Mouse (Mus musculus) mesoderm, embryonic 11.5 days (tissue): ENCODE data around the gene Gpr88.
"Not testable (repeated sequence)": the region's sequence is repeated elsewhere in the genome, so short reads cannot be mapped to it uniquely, and the experiment has no call there.

Source experiments
- DNase-seq: peaks from one replicate; pipeline ENCODE4 v3.0.0-alpha.2; 2012; ENCODE audit warnings: low read depth, low spot score

Gpr88 gene

GRCm38 (mm10) chr3:116242685-116243084 is 10.6 kb downstream of the Gpr88 start:
- no peak for DNase-seq

- DNase-seq = no peak
Observed at GRCm38 (mm10) chr3:116237527-116237926, 15.8 kb downstream of the Gpr88 start.

GRCm38 (mm10) chr3:116236856-116237255 is 16.4 kb downstream of the Gpr88 start:
- DNase-seq = no peak

GRCm38 (mm10) chr3:116233515-116233914 is 19.8 kb downstream of the Gpr88 start:
- no peak for DNase-seq

- DNase-seq = no peak
Observed at GRCm38 (mm10) chr3:116232763-116233162, 20.5 kb downstream of the Gpr88 start.

- no peak for DNase-seq
Observed at GRCm38 (mm10) chr3:116229336-116229735, 24.0 kb downstream of the Gpr88 start.

GRCm38 (mm10) chr3:116228360-116229245 is 24.7 kb downstream of the Gpr88 start:
- DNase-seq = no peak

GRCm38 (mm10) chr3:116227383-116227782 is 25.9 kb downstream of the Gpr88 start:
- no peak for DNase-seq

- no peak for DNase-seq
Observed at GRCm38 (mm10) chr3:116226915-116227314, 26.4 kb downstream of the Gpr88 start.

GRCm38 (mm10) chr3:116222511-116223243 is 30.6 kb downstream of the Gpr88 start:
- DNase-seq = peak; percentile 26

GRCm38 (mm10) chr3:116221686-116222010 is 31.7 kb downstream of the Gpr88 start:
- peak; percentile 21 for DNase-seq

- DNase-seq = no peak
Observed at GRCm38 (mm10) chr3:116220980-116221685, 32.2 kb downstream of the Gpr88 start.

- DNase-seq = not testable (repeated sequence)
Observed at GRCm38 (mm10) chr3:116217398-116217797, 35.9 kb downstream of the Gpr88 start.

GRCm38 (mm10) chr3:116216261-116216660 is 37.0 kb downstream of the Gpr88 start:
- no peak for DNase-seq

- no peak for DNase-seq
Observed at GRCm38 (mm10) chr3:116211639-116212038, 41.7 kb downstream of the Gpr88 start.

GRCm38 (mm10) chr3:116210720-116211121 is 42.6 kb downstream of the Gpr88 start:
- no peak for DNase-seq

GRCm38 (mm10) chr3:116209214-116209613 is 44.1 kb downstream of the Gpr88 start:
- DNase-seq = no peak

GRCm38 (mm10) chr3:116206306-116206834 is 46.9 kb downstream of the Gpr88 start:
- no peak for DNase-seq

GRCm38 (mm10) chr3:116205346-116206219 is 47.7 kb downstream of the Gpr88 start:
- DNase-seq = no peak

GRCm38 (mm10) chr3:116204643-116205042 is 48.7 kb downstream of the Gpr88 start:
- DNase-seq = no peak

GRCm38 (mm10) chr3:116203942-116204341 is 49.4 kb downstream of the Gpr88 start:
- DNase-seq = no peak
